Mouse (Mus musculus): ENCODE measurements around the gene Atp2b4. TPM values are rescaled to one million over a fixed set of nuclear protein-coding genes. Genes with fewer than 3 reads are reported as not detected.

Gene Atp2b4
- polyA plus RNA-seq, 2 experiments: 22.9 to 23.7 TPM

DNA sequence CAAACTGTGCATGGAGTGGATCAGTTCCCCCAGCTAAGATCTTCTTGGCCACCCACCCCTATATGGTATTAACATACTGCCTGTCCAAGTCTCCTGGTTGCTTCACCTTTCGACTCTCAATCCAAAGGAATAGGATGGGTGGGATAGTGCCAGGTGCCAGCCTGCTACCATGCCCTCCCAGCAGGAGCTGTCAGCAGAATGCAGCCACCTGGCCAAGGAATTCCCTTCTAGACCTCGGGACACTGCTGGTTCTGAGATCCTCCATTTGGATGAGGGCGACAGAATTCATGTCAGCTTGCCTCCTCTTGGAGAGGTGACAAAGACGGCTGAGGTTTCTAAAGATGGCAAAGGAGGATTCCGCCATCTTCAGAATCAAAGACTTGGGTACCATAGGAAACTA lies 32.8 kb downstream of the Atp2b4 start:
- ATAC-seq (ENCODE audit: low FRiP score, low read depth) (no peak), DNase-seq (ENCODE audit: low spot score) (no peak)
- H3K4me1 ChIP-seq (ENCODE audit: control insufficient read depth, insufficient read depth, low read length): peaks cover 23% of the 10 kb centered on the region
- 84% methylated on average over 5 of the region's 5 CpGs for WGBS
- H3K4me2 ChIP-seq (replicated peaks; ENCODE audit: low read depth, low read length, severe bottlenecking): no peak overlapping the region
- no peak overlapping the region for H3K4me3 ChIP-seq (replicated peaks; ENCODE audit: low read length)
- no peaks in the 10 kb centered on the region for H3K36me3 ChIP-seq (ENCODE audit: control insufficient read depth, insufficient read depth, low read length)
- H3K27ac ChIP-seq (replicated peaks; ENCODE audit: low read depth, low read length): peak overlapping the region; percentile 79
- no peaks in the 10 kb centered on the region for H3K27me3 ChIP-seq (ENCODE audit: control insufficient read depth, insufficient read depth, low read length)
- H3K9ac ChIP-seq (ENCODE audit: low read depth, low read length, severe bottlenecking): no peak overlapping the region
- TF ChIP-seq POLR2A (IDR thresholded peaks at IDR 0.05; ENCODE audit: borderline replicate concordance, extremely low read depth, insufficient read depth, insufficient read length): no peak
- no peaks in the 10 kb centered on the region for H3K9me3 ChIP-seq (ENCODE audit: control insufficient read depth, low read length)

DNA sequence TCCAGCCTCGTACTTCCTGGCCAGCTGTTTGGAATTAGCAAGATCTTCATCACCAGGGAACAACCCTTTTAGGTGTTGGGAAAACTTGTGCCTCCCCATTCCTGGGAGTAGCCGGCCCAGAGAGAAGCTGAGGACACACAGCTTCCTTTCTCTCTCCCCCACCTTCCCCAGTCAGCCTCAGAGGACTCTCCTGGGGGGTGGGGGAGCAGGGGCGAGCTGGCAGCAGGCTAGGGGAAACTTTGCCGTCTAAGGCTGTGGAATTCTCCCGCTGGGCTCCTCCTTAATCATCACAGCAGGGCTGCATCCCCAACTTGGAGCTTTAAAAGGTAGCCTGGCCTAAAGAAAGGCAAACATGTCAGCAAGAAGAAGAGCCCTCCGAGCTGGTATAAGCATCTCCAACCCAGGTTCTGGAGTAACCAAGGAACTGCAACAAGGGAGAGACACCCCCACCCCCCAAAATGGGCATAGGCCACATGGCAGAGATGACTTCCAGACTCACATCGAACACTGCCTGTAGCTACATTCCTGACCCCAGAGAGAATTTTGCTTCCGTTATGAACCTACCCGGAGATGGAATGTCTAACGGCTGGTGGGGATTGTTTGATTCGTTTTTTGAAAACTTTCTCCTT lies 33.8 kb downstream of the Atp2b4 start:
- H3K4me1 ChIP-seq (ENCODE audit: control insufficient read depth, insufficient read depth, low read length): peaks cover 32% of the 10 kb centered on the region
- no peak for TF ChIP-seq POLR2A (IDR thresholded peaks at IDR 0.05; ENCODE audit: borderline replicate concordance, extremely low read depth, insufficient read depth, insufficient read length)
- H3K9me3 ChIP-seq (ENCODE audit: control insufficient read depth, low read length): no peaks in the 10 kb centered on the region
- 8% methylated on average over 11 of the region's 11 CpGs for WGBS
- no peaks in the 10 kb centered on the region for H3K27me3 ChIP-seq (ENCODE audit: control insufficient read depth, insufficient read depth, low read length)
- no peaks in the 10 kb centered on the region for H3K36me3 ChIP-seq (ENCODE audit: control insufficient read depth, insufficient read depth, low read length)
- ATAC-seq (ENCODE audit: low FRiP score, low read depth): no peak
- H3K4me3 ChIP-seq (replicated peaks; ENCODE audit: low read length): no peak overlapping the region
- H3K4me2 ChIP-seq (replicated peaks; ENCODE audit: low read depth, low read length, severe bottlenecking): peak overlapping the region; percentile 23; the same call in 1 of the 2 replicates
- H3K9ac ChIP-seq (ENCODE audit: low read depth, low read length, severe bottlenecking): peak overlapping the region; percentile 43
- H3K27ac ChIP-seq (replicated peaks; ENCODE audit: low read depth, low read length): peak overlapping the region; percentile 79
- peak; percentile 22 for DNase-seq (ENCODE audit: low spot score)

DNA sequence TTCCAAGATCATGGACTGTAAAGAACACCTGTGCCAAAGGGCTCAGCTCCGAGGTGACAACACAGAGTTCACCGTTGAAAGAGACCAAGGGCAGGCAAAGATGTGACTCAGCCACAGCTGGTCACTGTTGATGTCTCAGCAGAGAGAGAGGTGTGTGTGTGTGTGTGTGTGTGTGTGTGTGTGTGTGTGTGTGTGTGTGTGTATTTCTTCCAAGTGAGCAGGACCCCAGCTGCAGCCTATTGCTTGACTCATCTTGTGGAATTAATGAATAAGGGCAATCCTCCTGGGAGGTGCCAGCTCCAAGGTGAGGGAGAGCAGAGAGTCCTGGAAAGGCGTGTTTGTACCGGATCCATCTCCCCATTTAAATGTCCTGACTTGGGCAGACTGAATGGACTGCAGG lies 35.5 kb downstream of the Atp2b4 start:
- H3K4me3 ChIP-seq (replicated peaks; ENCODE audit: low read length): no peak overlapping the region
- H3K9me3 ChIP-seq (ENCODE audit: control insufficient read depth, low read length): no peaks in the 10 kb centered on the region
- no peaks in the 10 kb centered on the region for H3K27me3 ChIP-seq (ENCODE audit: control insufficient read depth, insufficient read depth, low read length)
- H3K27ac ChIP-seq (replicated peaks; ENCODE audit: low read depth, low read length): no peak overlapping the region
- H3K4me2 ChIP-seq (replicated peaks; ENCODE audit: low read depth, low read length, severe bottlenecking): no peak overlapping the region
- no peak for TF ChIP-seq POLR2A (IDR thresholded peaks at IDR 0.05; ENCODE audit: borderline replicate concordance, extremely low read depth, insufficient read depth, insufficient read length)
- no peak for ATAC-seq (ENCODE audit: low FRiP score, low read depth)
- WGBS: 68% methylated on average over 4 of the region's 4 CpGs
- no peaks in the 10 kb centered on the region for H3K36me3 ChIP-seq (ENCODE audit: control insufficient read depth, insufficient read depth, low read length)
- peaks cover 41% of the 10 kb centered on the region for H3K4me1 ChIP-seq (ENCODE audit: control insufficient read depth, insufficient read depth, low read length)
- no peak overlapping the region for H3K9ac ChIP-seq (ENCODE audit: low read depth, low read length, severe bottlenecking)
- DNase-seq (ENCODE audit: low spot score): no peak

DNA sequence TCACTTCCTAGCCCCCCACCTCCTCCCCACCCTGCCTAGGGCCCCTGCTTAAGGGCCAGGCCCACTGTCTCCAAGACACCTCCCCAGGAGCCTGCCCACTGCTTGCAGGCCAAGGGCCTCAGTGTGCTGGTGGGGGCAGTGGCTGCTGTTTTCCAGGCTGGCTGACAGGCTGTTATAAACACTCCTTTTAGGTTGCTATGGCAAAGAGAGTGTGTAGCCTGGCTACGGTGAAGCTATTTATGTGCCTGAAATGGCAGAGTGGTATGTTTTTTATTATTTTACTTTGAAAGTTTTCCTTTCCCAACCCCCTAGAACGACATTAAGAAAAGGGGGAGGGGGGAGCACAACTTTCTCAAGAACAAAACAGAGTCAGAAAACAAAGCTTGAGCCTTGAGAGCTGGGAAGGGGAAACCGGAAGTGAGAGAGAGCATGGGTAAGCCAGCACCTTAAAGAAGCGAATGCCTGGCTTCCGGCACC lies 37.9 kb downstream of the Atp2b4 start:
- TF ChIP-seq POLR2A (IDR thresholded peaks at IDR 0.05; ENCODE audit: borderline replicate concordance, extremely low read depth, insufficient read depth, insufficient read length): no peak
- H3K27me3 ChIP-seq (ENCODE audit: control insufficient read depth, insufficient read depth, low read length): no peaks in the 10 kb centered on the region
- H3K4me3 ChIP-seq (replicated peaks; ENCODE audit: low read length): no peak overlapping the region
- ATAC-seq (ENCODE audit: low FRiP score, low read depth): peak; percentile 64; the same call in 1 of the 2 replicates
- H3K27ac ChIP-seq (replicated peaks; ENCODE audit: low read depth, low read length): peak overlapping the region; percentile 40
- no peaks in the 10 kb centered on the region for H3K36me3 ChIP-seq (ENCODE audit: control insufficient read depth, insufficient read depth, low read length)
- no peaks in the 10 kb centered on the region for H3K9me3 ChIP-seq (ENCODE audit: control insufficient read depth, low read length)
- DNase-seq (ENCODE audit: low spot score): peak; percentile 13
- WGBS: 24% methylated on average over 5 of the region's 5 CpGs
- H3K4me2 ChIP-seq (replicated peaks; ENCODE audit: low read depth, low read length, severe bottlenecking): no peak overlapping the region
- H3K4me1 ChIP-seq (ENCODE audit: control insufficient read depth, insufficient read depth, low read length): peaks cover 39% of the 10 kb centered on the region
- H3K9ac ChIP-seq (ENCODE audit: low read depth, low read length, severe bottlenecking): no peak overlapping the region

DNA sequence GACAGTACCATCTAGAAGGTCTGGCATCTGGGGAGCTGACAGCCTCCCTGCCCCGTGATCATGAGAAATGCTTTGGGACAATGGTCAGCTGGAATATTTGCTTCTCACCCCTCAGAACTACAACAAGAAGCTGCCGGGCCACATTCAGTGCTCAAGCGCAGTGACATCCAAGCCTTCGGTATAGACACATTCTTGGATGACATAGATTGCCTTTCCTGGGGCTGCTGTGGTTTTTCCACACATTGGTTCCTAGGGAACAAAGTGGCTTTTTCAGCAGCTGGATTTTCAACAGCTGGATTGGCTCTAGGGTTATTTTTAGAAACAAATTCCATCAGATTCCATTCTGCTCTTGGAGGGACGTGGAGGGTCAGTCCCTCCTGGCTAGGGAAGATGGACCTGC lies 39.6 kb downstream of the Atp2b4 start:
- H3K27ac ChIP-seq (replicated peaks; ENCODE audit: low read depth, low read length): no peak overlapping the region
- no peak overlapping the region for H3K4me2 ChIP-seq (replicated peaks; ENCODE audit: low read depth, low read length, severe bottlenecking)
- no peak overlapping the region for H3K4me3 ChIP-seq (replicated peaks; ENCODE audit: low read length)
- ATAC-seq (ENCODE audit: low FRiP score, low read depth): no peak
- peak; percentile 30 for DNase-seq (ENCODE audit: low spot score)
- H3K36me3 ChIP-seq (ENCODE audit: control insufficient read depth, insufficient read depth, low read length): no peaks in the 10 kb centered on the region
- TF ChIP-seq POLR2A (IDR thresholded peaks at IDR 0.05; ENCODE audit: borderline replicate concordance, extremely low read depth, insufficient read depth, insufficient read length): no peak
- peaks cover 22% of the 10 kb centered on the region for H3K4me1 ChIP-seq (ENCODE audit: control insufficient read depth, insufficient read depth, low read length)
- whole genome bisulfite sequencing: 65% methylated on average over 5 of the region's 5 CpGs
- H3K27me3 ChIP-seq (ENCODE audit: control insufficient read depth, insufficient read depth, low read length): no peaks in the 10 kb centered on the region
- no peaks in the 10 kb centered on the region for H3K9me3 ChIP-seq (ENCODE audit: control insufficient read depth, low read length)
- no peak overlapping the region for H3K9ac ChIP-seq (ENCODE audit: low read depth, low read length, severe bottlenecking)

Data from limb, embryonic 14.5 days (tissue).